In the genomic region with DNA sequence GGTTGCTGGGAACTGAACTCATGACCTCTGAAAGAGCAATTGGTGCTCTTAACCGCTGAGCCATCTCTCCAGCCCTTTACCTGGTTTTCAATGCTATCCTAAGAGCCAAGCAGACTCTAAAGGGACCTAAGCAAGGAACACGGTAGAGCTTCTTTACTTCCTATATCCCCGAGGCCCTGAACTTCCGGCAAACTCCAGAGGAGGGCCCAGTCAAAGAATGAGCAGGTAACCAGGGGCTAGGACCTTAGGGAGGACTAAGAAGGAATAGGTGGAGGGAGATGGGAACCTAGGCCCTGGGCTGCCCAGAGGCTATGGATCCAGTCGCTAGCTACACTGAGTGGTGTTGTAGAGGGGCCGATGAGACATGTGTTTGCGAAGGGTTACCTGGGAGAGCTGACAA, we compare ENCODE assay signal across 16 mouse cellular contexts. TPM values are rescaled to one million over a fixed set of nuclear protein-coding genes. Genes with fewer than 3 reads are reported as not detected.
"Had no signal": no experiment of that assay in that cellular context is flagged by ENCODE, and none has a peak within 500 bp of the region (broad histone marks: within the 10 kb centered on the region; RNA-seq: fewer than 3 reads in every experiment).

No protein-coding gene starts in this region.

- H3K4me3 ChIP-seq: left cerebral cortex, adult 2 months; limb, embryonic 10.5 days; midbrain, embryonic 15.5 days had no signal

- H3K9ac ChIP-seq: midbrain, embryonic 15.5 days had no signal

- DNase-seq: kidney, adult 8-10 months; kidney, postnatal 25 days; lung, embryonic 14.5 days; lung, postnatal 10 days; lung, postnatal 4 days; right cerebral cortex, postnatal 25 days; thymus, postnatal 4 days had no signal

- H3K27me3 ChIP-seq: midbrain, embryonic 15.5 days had no signal

- H3K4me2 ChIP-seq: liver, embryonic 11.5 days had no signal

- H3K36me3 ChIP-seq: limb, embryonic 10.5 days; midbrain, embryonic 10.5 days; midbrain, embryonic 15.5 days had no signal

- H3K27ac ChIP-seq: left cerebral cortex, adult 2 months; midbrain, embryonic 15.5 days had no signal

- H3K9me3 ChIP-seq: limb, embryonic 10.5 days; midbrain, embryonic 10.5 days; midbrain, embryonic 15.5 days had no signal

RNA-seq across cellular contexts. Expression of gene Aqp7, which starts 3.8 kb away (rescaled TPM):
- total RNA-seq: layer of hippocampus, postnatal 25 days; left cerebral cortex, adult 2 months; left cerebral cortex, postnatal 14 days; megakaryocyte, adult 5-6 weeks had no signal
- polyA plus RNA-seq: lung, embryonic 14.5 days; midbrain, embryonic 15.5 days; neural tube, embryonic 14.5 days had no signal

RNA-seq across cellular contexts. Expression of gene Aqp3, which starts 46.2 kb away (rescaled TPM):
- total RNA-seq: layer of hippocampus, postnatal 25 days; left cerebral cortex, adult 2 months; left cerebral cortex, postnatal 14 days had no signal
